Mouse (Mus musculus) thymus, postnatal 4 days (tissue): ENCODE data around the gene Olfr531.
A peak's percentile ranks its signal among the peaks of the same experiment; 100 is the strongest.

ENCODE experiments used
- DNase-seq: peaks from one replicate; pipeline ENCODE4 v3.0.0; 2021

Gene Olfr531

GRCm38 (mm10) chr7:140402818-140403217 lies at the start of gene Olfr531:
Olfr531 (minus strand) TSS chr7:140402918.
- DNase-seq, result no peak

GRCm38 (mm10) chr7:140443141-140443540 lies 40.4 kb upstream of the Olfr531 start:
- DNase-seq, result no peak

GRCm38 (mm10) chr7:140421539-140421938 lies 18.8 kb upstream of the Olfr531 start, which contains the start of gene Olfr532:
Olfr532 (minus strand) TSS chr7:140421639.
- DNase-seq, result no peak

GRCm38 (mm10) chr7:140376911-140377310 lies 25.8 kb downstream of the Olfr531 start:
- DNase-seq, result no peak

- DNase-seq, result no peak
Measured at GRCm38 (mm10) chr7:140376231-140376630, 26.5 kb downstream of the Olfr531 start, which contains the start of gene Olfr530. Olfr530 (minus strand) TSS chr7:140376331.

- peak; percentile 36 for DNase-seq
Measured at GRCm38 (mm10) chr7:140374300-140374699, 28.4 kb downstream of the Olfr531 start.

- DNase-seq, result no peak
Measured at GRCm38 (mm10) chr7:140361571-140361970, 41.1 kb downstream of the Olfr531 start, which contains the start of gene Olfr60. Olfr60 (minus strand) TSS chr7:140361671.
